Mouse (Mus musculus): ENCODE data around the gene Parg. TPM values are rescaled to one million over a fixed set of nuclear protein-coding genes. Genes with fewer than 3 reads are reported as not detected.

Parg gene
- polyA plus RNA-seq, 1 experiment from 2014 or later: 65.8 TPM

GRCm38 (mm10) chr14:32260830-32261229 lies 59.1 kb downstream of the Parg start:
- H3K4me1 ChIP-seq (replicated peaks): no peaks in the 10 kb centered on the region
- no peaks in the 10 kb centered on the region for H3K9me3 ChIP-seq
- no peak for ATAC-seq (ENCODE audit: insufficient number of reproducible peaks, insufficient read depth, low FRiP score, low TSS enrichment, low read depth)
- WGBS: 83% methylated on average over 6 of the region's 6 CpGs
- no peak overlapping the region for H3K9ac ChIP-seq (replicated peaks)
- no peak overlapping the region for H3K4me2 ChIP-seq
- no peaks in the 10 kb centered on the region for H3K27me3 ChIP-seq
- no peak overlapping the region for H3K27ac ChIP-seq
- H3K4me3 ChIP-seq (replicated peaks): no peak overlapping the region
- H3K36me3 ChIP-seq: peaks cover 41% of the 10 kb centered on the region

- no peaks in the 10 kb centered on the region for H3K4me1 ChIP-seq (replicated peaks)
- 87% methylated on average over 2 of the region's 2 CpGs for WGBS
- no peak overlapping the region for H3K9ac ChIP-seq (replicated peaks)
- no peak for ATAC-seq (ENCODE audit: insufficient number of reproducible peaks, insufficient read depth, low FRiP score, low TSS enrichment, low read depth)
- H3K27me3 ChIP-seq: no peaks in the 10 kb centered on the region
- H3K4me2 ChIP-seq: no peak overlapping the region
- H3K9me3 ChIP-seq: no peaks in the 10 kb centered on the region
- no peak overlapping the region for H3K4me3 ChIP-seq (replicated peaks)
- H3K27ac ChIP-seq: no peak overlapping the region
- H3K36me3 ChIP-seq: peaks cover 41% of the 10 kb centered on the region
Measured at GRCm38 (mm10) chr14:32261741-32262140, 60.0 kb downstream of the Parg start.

GRCm38 (mm10) chr14:32268999-32269398 lies 67.2 kb downstream of the Parg start:
- no peaks in the 10 kb centered on the region for H3K9me3 ChIP-seq
- H3K36me3 ChIP-seq: peaks cover 24% of the 10 kb centered on the region
- WGBS: 76% methylated on average over 2 of the region's 2 CpGs

GRCm38 (mm10) chr14:32269589-32269988 lies 67.8 kb downstream of the Parg start:
- 97% methylated on average over 4 of the region's 4 CpGs for WGBS
- H3K4me1 ChIP-seq (replicated peaks): no peaks in the 10 kb centered on the region
- H3K36me3 ChIP-seq: peaks cover 23% of the 10 kb centered on the region

More at GRCm38 (mm10) chr14:32268999-32269398, 67.2 kb downstream of the Parg start:
- Histone ChIP-seq H3K9ac (replicated peaks) (no peak overlapping the region), H3K4me3 (replicated peaks) (no peak overlapping the region), H3K4me2 (no peak overlapping the region), H3K27ac (no peak overlapping the region), H3K4me1 (replicated peaks) (no peaks in the 10 kb centered on the region), H3K27me3 (no peaks in the 10 kb centered on the region)
- no peak for ATAC-seq (ENCODE audit: insufficient number of reproducible peaks, insufficient read depth, low FRiP score, low TSS enrichment, low read depth)

GRCm38 (mm10) chr14:32301622-32302021 lies 99.9 kb downstream of the Parg start:
- Histone ChIP-seq H3K27ac (no peak overlapping the region), H3K9ac (replicated peaks) (no peak overlapping the region), H3K27me3 (no peaks in the 10 kb centered on the region), H3K4me3 (replicated peaks) (no peak overlapping the region), H3K9me3 (no peaks in the 10 kb centered on the region), H3K36me3 (peaks cover 20% of the 10 kb centered on the region), H3K4me1 (replicated peaks) (no peaks in the 10 kb centered on the region), H3K4me2 (no peak overlapping the region)
- WGBS: 81% methylated on average over 12 of the region's 12 CpGs
- ATAC-seq (ENCODE audit: insufficient number of reproducible peaks, insufficient read depth, low FRiP score, low TSS enrichment, low read depth): no peak

More at GRCm38 (mm10) chr14:32269589-32269988, 67.8 kb downstream of the Parg start:
- no peak overlapping the region for H3K9ac ChIP-seq (replicated peaks)
- H3K27ac ChIP-seq: no peak overlapping the region
- no peaks in the 10 kb centered on the region for H3K27me3 ChIP-seq
- no peaks in the 10 kb centered on the region for H3K9me3 ChIP-seq
- no peak overlapping the region for H3K4me2 ChIP-seq
- no peak overlapping the region for H3K4me3 ChIP-seq (replicated peaks)
- ATAC-seq (ENCODE audit: insufficient number of reproducible peaks, insufficient read depth, low FRiP score, low TSS enrichment, low read depth): no peak

- no peak overlapping the region for H3K9ac ChIP-seq (replicated peaks)
- no peaks in the 10 kb centered on the region for H3K27me3 ChIP-seq
- H3K4me2 ChIP-seq: no peak overlapping the region
- no peak overlapping the region for H3K4me3 ChIP-seq (replicated peaks)
- 76% methylated on average over 7 of the region's 7 CpGs for WGBS
- no peaks in the 10 kb centered on the region for H3K9me3 ChIP-seq
- no peak for ATAC-seq (ENCODE audit: insufficient number of reproducible peaks, insufficient read depth, low FRiP score, low TSS enrichment, low read depth)
- H3K27ac ChIP-seq: no peak overlapping the region
- H3K4me1 ChIP-seq (replicated peaks): no peaks in the 10 kb centered on the region
- H3K36me3 ChIP-seq: peaks cover 20% of the 10 kb centered on the region
Measured at GRCm38 (mm10) chr14:32302423-32302822, 100.7 kb downstream of the Parg start.

GRCm38 (mm10) chr14:32304921-32305320 lies 103.2 kb downstream of the Parg start:
- Histone ChIP-seq H3K4me3 (replicated peaks) (no peak overlapping the region), H3K9ac (replicated peaks) (no peak overlapping the region), H3K4me2 (no peak overlapping the region), H3K27me3 (no peaks in the 10 kb centered on the region), H3K36me3 (peaks cover 10% of the 10 kb centered on the region; the same call in 1 of the 2 replicates), H3K9me3 (no peaks in the 10 kb centered on the region), H3K4me1 (replicated peaks) (no peaks in the 10 kb centered on the region), H3K27ac (no peak overlapping the region)
- whole genome bisulfite sequencing: 90% methylated on average over 8 of the region's 8 CpGs
- no peak for ATAC-seq (ENCODE audit: insufficient number of reproducible peaks, insufficient read depth, low FRiP score, low TSS enrichment, low read depth)

GRCm38 (mm10) chr14:32309876-32310275 lies 108.1 kb downstream of the Parg start:
- no peak for ATAC-seq (ENCODE audit: insufficient number of reproducible peaks, insufficient read depth, low FRiP score, low TSS enrichment, low read depth)
- Histone ChIP-seq H3K4me2 (no peak overlapping the region), H3K4me1 (replicated peaks) (no peaks in the 10 kb centered on the region), H3K27me3 (no peaks in the 10 kb centered on the region), H3K4me3 (replicated peaks) (no peak overlapping the region), H3K36me3 (peaks cover 4% of the 10 kb centered on the region; the same call in 1 of the 2 replicates), H3K27ac (no peak overlapping the region), H3K9ac (replicated peaks) (no peak overlapping the region), H3K9me3 (no peaks in the 10 kb centered on the region)
- 41% methylated on average over 8 of the region's 8 CpGs for WGBS

GRCm38 (mm10) chr14:32311381-32312035 lies 109.8 kb downstream of the Parg start:
- Histone ChIP-seq H3K9me3 (no peaks in the 10 kb centered on the region), H3K4me1 (replicated peaks) (no peaks in the 10 kb centered on the region), H3K27ac (no peak overlapping the region), H3K4me2 (no peak overlapping the region), H3K27me3 (no peaks in the 10 kb centered on the region), H3K9ac (replicated peaks) (no peak overlapping the region), H3K4me3 (replicated peaks) (no peak overlapping the region), H3K36me3 (no peaks in the 10 kb centered on the region)
- no peak for ATAC-seq (ENCODE audit: insufficient number of reproducible peaks, insufficient read depth, low FRiP score, low TSS enrichment, low read depth)
- 92% methylated on average over 2 of the region's 2 CpGs for WGBS

- Histone ChIP-seq H3K9me3 (no peaks in the 10 kb centered on the region), H3K36me3 (no peaks in the 10 kb centered on the region), H3K27ac (no peak overlapping the region), H3K4me3 (replicated peaks) (no peak overlapping the region), H3K4me1 (replicated peaks) (peaks cover 4% of the 10 kb centered on the region), H3K9ac (replicated peaks) (no peak overlapping the region), H3K27me3 (no peaks in the 10 kb centered on the region), H3K4me2 (no peak overlapping the region)
- 4% methylated on average over 4 of the region's 4 CpGs for WGBS
- no peak for ATAC-seq (ENCODE audit: insufficient number of reproducible peaks, insufficient read depth, low FRiP score, low TSS enrichment, low read depth)
Measured at GRCm38 (mm10) chr14:32317822-32318221, 116.1 kb downstream of the Parg start.

- Histone ChIP-seq H3K27ac (0 out of 2 replicates have a peak within 1 kb of the TSS, but pooled peaks have one; percentile 4), H3K9me3 (no peaks in the 10 kb centered on the region), H3K9ac (replicated peaks) (peak within 1 kb of the TSS; percentile 73), H3K4me2 (peak within 1 kb of the TSS; percentile 83), H3K4me3 (replicated peaks) (peak within 1 kb of the TSS; percentile 67), H3K4me1 (replicated peaks) (peaks cover 4% of the 10 kb centered on the region), H3K27me3 (no peaks in the 10 kb centered on the region), H3K36me3 (0 out of 2 replicates have a peak, but pooled peaks cover 3% of the 10 kb centered on the region)
- 4% methylated on average over 50 of the region's 50 CpGs for WGBS
- peak; percentile 82 for ATAC-seq (ENCODE audit: insufficient number of reproducible peaks, insufficient read depth, low FRiP score, low TSS enrichment, low read depth)
Measured at GRCm38 (mm10) chr14:32321732-32322685, 120.3 kb downstream of the Parg start, which contains the start of gene Ogdhl. Gene Ogdhl (plus strand): TSS chr14:32322019.
